Mouse (Mus musculus) liver, postnatal 0 days (tissue): ENCODE results near the gene Olfr609.
"Not testable (repeated sequence)": the region's sequence is repeated elsewhere in the genome, so short reads cannot be mapped to it uniquely, and the experiment has no call there.

Experiments
- CTCF ChIP-seq: sonication (generic); IDR thresholded peaks from 2 replicates; pipeline ENCODE4 v1.5.1; 2016; ENCODE audit warnings: antibody characterized with exemption, low read depth
- EP300 ChIP-seq: IDR thresholded peaks from 2 replicates; pipeline ENCODE4 v1.6.1; 2016; ENCODE audit warnings: antibody characterized with exemption, low read depth, mild to moderate bottlenecking

GRCm38 (mm10) chr7:103542617-103543016, 44.8 kb upstream of the Olfr609 start, which contains the start of gene Olfr612:
- TF ChIP-seq CTCF, EP300: not testable (repeated sequence)
